Mouse (Mus musculus) central nervous system, embryonic 14 days (tissue): Measurements from ENCODE around the gene Terf2ip. TPM values are rescaled to one million over a fixed set of nuclear protein-coding genes. Genes with fewer than 3 reads are reported as not detected.

Experiments
- polyA plus RNA-seq: library from polyadenylated mRNA; depleted of rRNA; stranded (reverse); fragments of >200 nt; gene quantifications from 2 replicates; pipeline ENCODE4 v1.2.3, GENCODE M21; 2012; rRNA removed

Gene Terf2ip
- polyA plus RNA-seq, result 31.7 and 33.6 TPM in 2 replicates

DNA sequence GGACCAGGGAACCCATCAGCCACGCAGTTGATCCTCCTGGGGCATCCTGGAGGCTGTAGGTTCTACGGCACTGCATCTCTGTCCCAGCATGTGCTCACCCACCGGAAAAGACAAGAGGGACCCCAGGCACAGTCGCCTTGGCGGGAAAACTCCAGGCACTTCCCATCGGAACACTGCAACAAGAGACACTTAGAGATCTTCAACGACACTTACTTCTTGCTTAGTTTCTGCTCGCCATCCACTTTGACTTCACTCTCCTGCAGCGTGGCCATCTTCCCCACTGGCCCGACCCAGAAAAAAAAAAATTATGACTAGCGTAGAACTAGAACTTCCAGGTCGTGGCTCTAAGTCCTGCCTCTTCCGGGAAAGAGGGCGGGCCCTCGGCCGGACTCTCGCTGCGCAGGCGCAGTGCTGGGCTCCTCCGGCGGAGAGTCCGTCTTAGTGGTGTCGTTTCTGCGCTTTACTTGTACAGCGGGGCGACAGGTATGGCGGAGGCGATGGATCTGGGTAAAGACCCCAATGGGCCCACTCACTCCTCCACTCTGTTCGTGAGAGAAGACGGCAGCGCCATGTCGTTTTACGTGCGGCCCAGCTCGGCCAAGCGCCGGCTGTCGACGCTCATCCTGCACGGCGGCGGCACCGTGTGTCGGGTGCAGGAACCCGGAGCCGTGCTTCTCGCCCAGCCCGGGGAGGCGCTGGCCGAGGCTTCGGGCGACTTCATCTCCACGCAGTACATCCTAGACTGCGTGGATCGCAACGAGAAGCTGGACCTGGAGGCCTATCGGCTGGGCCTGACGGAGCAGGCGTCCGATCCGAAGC is at the start of gene Terf2ip, which contains the start of gene Kars:
Gene Terf2ip, plus strand, starts transcription at position 402 of the 819 bp plus-strand sequence.
Gene Kars, minus strand, starts transcription at position 327 of the 819 bp plus-strand sequence.

DNA sequence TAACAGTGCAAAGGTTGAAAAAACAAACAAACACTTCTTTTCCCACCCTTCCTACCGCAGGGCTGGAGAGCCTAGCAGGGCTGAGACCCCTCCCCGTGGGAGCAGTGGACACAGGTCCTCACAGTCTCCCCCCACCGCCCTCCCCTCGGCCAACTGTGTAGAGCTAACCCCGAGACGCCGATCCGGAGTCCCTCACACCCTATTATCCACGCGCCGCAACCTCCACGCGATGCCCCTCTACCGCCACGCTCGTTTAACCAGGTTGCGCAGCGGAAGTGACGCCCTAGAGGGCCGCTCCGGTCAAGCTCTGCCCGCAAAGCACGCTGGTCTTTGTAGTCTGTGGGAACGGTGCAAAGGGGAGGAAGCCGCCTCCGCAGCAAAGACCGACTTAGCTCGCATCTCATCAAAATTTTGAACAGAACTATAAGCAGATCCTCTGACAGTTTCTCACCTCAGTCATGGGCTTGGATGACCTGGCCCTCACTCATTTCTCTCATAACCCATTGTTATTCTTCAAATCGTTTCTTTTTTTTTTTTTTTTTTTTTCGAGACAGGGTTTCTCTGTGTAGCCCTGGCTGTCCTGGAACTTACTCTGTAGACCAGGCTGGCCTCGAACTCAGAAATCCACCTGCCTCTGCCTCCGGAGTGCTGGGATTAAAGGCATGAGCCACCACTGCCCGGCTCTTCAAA is 19.0 kb upstream of the Terf2ip start, which contains the start of gene Adat1:
Gene Adat1, minus strand, starts transcription at position 290 of the 690 bp plus-strand sequence.

DNA sequence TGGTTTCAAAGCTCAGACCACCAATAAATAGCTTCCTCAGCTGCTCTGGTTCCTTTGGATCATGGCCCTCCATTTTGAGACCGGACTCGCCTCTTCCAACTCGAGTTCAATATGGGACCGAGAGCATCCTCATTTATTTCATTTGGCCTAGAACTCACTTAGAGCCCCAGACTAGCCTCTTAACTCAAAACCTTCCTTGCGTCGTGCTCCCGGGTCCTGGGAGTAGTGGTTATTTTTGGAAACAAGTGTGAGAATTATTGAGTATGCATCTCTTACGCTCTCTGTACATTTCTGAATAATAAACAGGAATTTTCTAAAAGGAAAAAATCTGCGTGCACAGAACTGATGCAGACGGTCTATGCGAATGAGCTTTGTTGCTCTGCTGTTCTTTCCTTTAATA is 3.7 kb downstream of the Terf2ip start, which contains the start of gene Gm6793:
Gene Gm6793, minus strand, starts transcription at position 101 of the 400 bp plus-strand sequence.

Other genes starting within 250 kb of the Terf2ip start
- 123 and 125 TPM in 2 replicates for gene Cfdp1, start 157.1 kb upstream of the Terf2ip start, polyA plus RNA-seq
- 3.4 and 4.0 TPM in 2 replicates for gene Tmem170, start 134.6 kb upstream of the Terf2ip start, polyA plus RNA-seq
- 2.2 and 3.4 TPM in 2 replicates for gene Chst5, start 101.0 kb upstream of the Terf2ip start, polyA plus RNA-seq
- gene Tmem231, start 77.5 kb upstream of the Terf2ip start, polyA plus RNA-seq, result 13.6 and 14.6 TPM in 2 replicates
- 128 and 145 TPM in 2 replicates for gene Gabarapl2, start 70.7 kb upstream of the Terf2ip start, polyA plus RNA-seq
- 11.2 and 12.0 TPM in 2 replicates for gene Adat1, start 19.1 kb upstream of the Terf2ip start, polyA plus RNA-seq
- gene Kars, start 75 bp upstream of the Terf2ip start, polyA plus RNA-seq, result 111 and 113 TPM in 2 replicates
- gene Gm6793, start 3.6 kb downstream of the Terf2ip start, polyA plus RNA-seq, result 0.14 and 0.23 TPM in 2 replicates